Mouse (Mus musculus) lung, postnatal 14 days (tissue): ENCODE measurements around the gene Jmjd8.
"Not testable (repeated sequence)": the region's sequence is repeated elsewhere in the genome, so short reads cannot be mapped to it uniquely, and the experiment has no call there.

Experiments used
- DNase-seq: peaks from one replicate; pipeline ENCODE4 v3.0.0; 2021

The Jmjd8 gene

GRCm38 (mm10) chr17:25863681-25864080, 35.0 kb downstream of the Jmjd8 start:
- no peak for DNase-seq

- DNase-seq, result no peak
Measured at GRCm38 (mm10) chr17:25864311-25864710, 35.6 kb downstream of the Jmjd8 start.

GRCm38 (mm10) chr17:25865288-25865687, 36.6 kb downstream of the Jmjd8 start:
- DNase-seq, result no peak

GRCm38 (mm10) chr17:25866172-25866571, 37.5 kb downstream of the Jmjd8 start:
- DNase-seq, result no peak

GRCm38 (mm10) chr17:25867509-25867835, 38.8 kb downstream of the Jmjd8 start:
- no peak for DNase-seq

GRCm38 (mm10) chr17:25867836-25868600, 39.4 kb downstream of the Jmjd8 start:
- peak; percentile 52 for DNase-seq

- DNase-seq, result peak; percentile 83
Measured at GRCm38 (mm10) chr17:25868601-25869191, 40.0 kb downstream of the Jmjd8 start, which contains the start of gene Mcrip2. Mcrip2 (minus strand) TSS chr17:25868764.

- no peak for DNase-seq
Measured at GRCm38 (mm10) chr17:25869498-25869897, 40.8 kb downstream of the Jmjd8 start.

- no peak for DNase-seq
Measured at GRCm38 (mm10) chr17:25869954-25870353, 41.3 kb downstream of the Jmjd8 start.

- DNase-seq, result not testable (repeated sequence)
Measured at GRCm38 (mm10) chr17:25871566-25871965, 42.9 kb downstream of the Jmjd8 start.

GRCm38 (mm10) chr17:25872676-25873075, 44.0 kb downstream of the Jmjd8 start:
- no peak for DNase-seq

GRCm38 (mm10) chr17:25873405-25874147, 44.9 kb downstream of the Jmjd8 start:
- no peak for DNase-seq

GRCm38 (mm10) chr17:25874148-25874720, 45.6 kb downstream of the Jmjd8 start:
- no peak for DNase-seq

- DNase-seq, result peak; percentile 98
Measured at GRCm38 (mm10) chr17:25874721-25875170, 46.1 kb downstream of the Jmjd8 start, which contains the start of gene Mettl26. Mettl26 (plus strand) TSS chr17:25875074.

GRCm38 (mm10) chr17:25875171-25876136, 46.8 kb downstream of the Jmjd8 start:
- peak; percentile 88 for DNase-seq

- no peak for DNase-seq
Measured at GRCm38 (mm10) chr17:25876347-25876915, 47.8 kb downstream of the Jmjd8 start.

- no peak for DNase-seq
Measured at GRCm38 (mm10) chr17:25877025-25877424, 48.4 kb downstream of the Jmjd8 start.

- no peak for DNase-seq
Measured at GRCm38 (mm10) chr17:25877741-25878610, 49.3 kb downstream of the Jmjd8 start.

GRCm38 (mm10) chr17:25878611-25879180, 50.0 kb downstream of the Jmjd8 start:
- DNase-seq, result no peak

- peak; percentile 35 for DNase-seq
Measured at GRCm38 (mm10) chr17:25879261-25879660, 50.6 kb downstream of the Jmjd8 start.
